Mouse (Mus musculus): ENCODE measurements around the gene Cdc42se1.

- no peak for TF ChIP-seq CTCF (IDR thresholded peaks at IDR 0.05)
- TF ChIP-seq EP300 (IDR thresholded peaks at IDR 0.05) = no peak
These were observed 28.4 kb downstream of the Cdc42se1 start for GRCm38 (mm10) chr3:95256931-95257330.

Data from lung, postnatal 0 days (tissue).